Mouse (Mus musculus) layer of hippocampus, postnatal 14 days (tissue): ENCODE measurements around the gene Thap12. TPM values are rescaled to one million over a fixed set of nuclear protein-coding genes. Genes with fewer than 3 reads are reported as not detected.

ENCODE experiments used
- DNase-seq, 2 experiments: peaks; one replicate each; pipeline ENCODE4 v3.0.0; 2021 to 2022; ENCODE audit warnings: low spot score in 2 of 2, mixed read lengths in 1 of 2
- long read RNA-seq, 2 experiments: library from polyadenylated mRNA; stranded (forward); transcript quantifications; one replicate each; pipeline ENCODE4 v2.0.0; 2021
- total RNA-seq, 2 experiments: library from RNA; stranded (reverse); gene quantifications; 2 replicates each; pipeline ENCODE4 v1.2.3; 2021

Gene Thap12
- 10 to 100 TPM; 72.3 to 74.9 TPM for total RNA-seq
- long read RNA-seq, experiment 1, transcript Thap12-201 (5 exons, 3,723 nt) = major isoform, 39 of 57 reads
- long read RNA-seq, experiment 1, transcript Thap12-202 (6 exons, 1,123 nt) = minor isoform, 12 of 57 reads
- long read RNA-seq, experiment 1, partial matches to known transcripts = 0 of 57 reads
- long read RNA-seq, experiment 1, other reads (novel, unspliced or antisense) = 3 of 57 reads
- long read RNA-seq, experiment 2, transcript Thap12-204 (5 exons, 607 nt) = minor isoform, 7 of 72 reads
- long read RNA-seq, experiment 2, transcript Thap12-201 (5 exons, 3,723 nt) = major isoform, 34 of 72 reads
- long read RNA-seq, experiment 2, transcript Thap12-202 (6 exons, 1,123 nt) = minor isoform, 7 of 72 reads
- long read RNA-seq, experiment 2, partial matches to known transcripts = 21 of 72 reads
- long read RNA-seq, experiment 2, other reads (novel, unspliced or antisense) = 3 of 72 reads

DNA sequence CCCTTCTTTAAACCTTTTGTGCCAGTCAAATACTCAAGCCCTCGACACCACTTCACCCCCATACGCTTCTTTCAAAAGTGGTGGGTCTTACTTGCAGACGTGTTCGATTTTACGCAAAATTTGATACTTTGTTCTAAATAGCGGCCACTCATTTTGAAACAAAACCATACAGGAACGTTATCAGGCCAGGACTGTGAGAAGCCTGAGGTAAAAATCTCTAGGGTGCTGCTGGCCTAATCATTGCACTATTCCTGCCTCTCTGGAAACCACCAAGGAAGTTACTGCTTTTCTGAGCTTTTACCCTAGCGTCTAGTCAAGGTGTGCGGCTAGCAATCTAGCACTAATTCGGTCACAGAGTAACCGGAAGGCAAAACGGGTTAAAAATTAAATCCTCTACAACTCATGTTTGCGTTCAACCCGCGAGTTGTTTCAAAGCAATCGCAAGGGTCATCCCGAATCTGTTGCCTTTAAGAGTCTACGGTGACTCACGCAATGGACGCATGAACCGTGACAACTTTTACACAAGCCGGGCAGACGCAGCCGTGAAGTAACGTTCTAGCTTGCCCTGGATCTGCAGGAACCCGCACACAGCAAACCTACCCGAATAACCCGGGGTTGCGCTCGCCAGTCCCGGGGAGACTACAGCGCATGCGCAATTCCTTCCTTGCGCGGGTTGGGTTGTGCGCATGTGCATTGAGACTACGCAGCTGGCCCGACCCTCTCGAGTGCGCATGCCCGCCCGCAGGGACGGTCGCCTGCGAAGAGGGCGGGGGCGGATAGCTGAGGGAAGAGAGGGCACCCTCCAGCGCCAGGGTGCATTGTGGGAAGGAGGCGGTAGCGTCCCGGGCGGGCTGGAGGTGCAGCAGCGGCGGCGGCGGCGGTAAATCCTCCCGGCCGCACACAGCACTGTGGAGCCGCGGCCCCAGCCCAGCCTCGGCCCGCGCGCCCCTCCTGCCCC, at the start of gene Thap12:
Gene Thap12, plus strand, starts transcription at position 821 of the 958 bp plus-strand sequence.
- peak; percentile 99 to 100 for DNase-seq

DNA sequence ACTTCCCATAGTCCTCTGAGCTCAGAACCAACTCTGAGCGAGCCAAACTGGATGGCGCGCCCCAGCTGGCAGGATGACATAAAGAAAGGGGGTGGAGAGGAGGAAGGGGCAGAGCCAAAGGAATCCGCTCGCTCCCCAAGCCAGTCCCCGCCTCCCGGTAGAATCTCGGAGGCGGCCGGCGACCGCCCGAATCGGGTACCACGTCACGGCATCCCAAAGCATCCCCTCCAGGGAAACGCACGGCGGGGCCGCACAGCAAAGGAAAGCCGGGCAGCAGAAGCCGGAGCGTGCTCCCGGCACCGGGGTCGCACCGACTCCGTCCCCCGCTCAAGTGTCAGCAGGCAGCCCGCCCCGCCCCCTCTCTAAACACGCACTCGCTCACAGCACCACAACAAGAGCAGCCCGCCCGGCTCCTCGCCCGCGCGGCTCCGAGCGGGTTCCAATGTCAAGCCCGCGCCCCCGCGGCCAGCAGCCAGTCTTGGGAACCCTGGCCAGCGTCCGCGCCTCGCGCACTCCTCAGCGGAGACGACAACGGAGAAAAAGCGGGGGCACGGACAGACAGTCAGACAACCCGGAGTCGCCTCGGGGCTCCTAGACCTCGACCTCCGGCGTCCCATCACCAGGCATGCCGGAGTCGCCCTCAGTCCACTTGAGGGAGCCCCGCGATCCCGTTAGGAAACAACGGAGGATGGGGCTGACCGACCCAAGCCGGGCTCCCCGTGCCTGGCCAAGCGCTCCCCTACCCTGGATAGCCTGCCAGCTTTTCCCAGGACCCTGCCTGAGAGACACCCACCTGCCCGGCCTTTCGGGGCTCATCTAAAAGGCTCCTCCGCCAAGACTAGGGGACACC, 47.0 kb upstream of the Thap12 start:
- peak; percentile 78 to 83 for DNase-seq

DNA sequence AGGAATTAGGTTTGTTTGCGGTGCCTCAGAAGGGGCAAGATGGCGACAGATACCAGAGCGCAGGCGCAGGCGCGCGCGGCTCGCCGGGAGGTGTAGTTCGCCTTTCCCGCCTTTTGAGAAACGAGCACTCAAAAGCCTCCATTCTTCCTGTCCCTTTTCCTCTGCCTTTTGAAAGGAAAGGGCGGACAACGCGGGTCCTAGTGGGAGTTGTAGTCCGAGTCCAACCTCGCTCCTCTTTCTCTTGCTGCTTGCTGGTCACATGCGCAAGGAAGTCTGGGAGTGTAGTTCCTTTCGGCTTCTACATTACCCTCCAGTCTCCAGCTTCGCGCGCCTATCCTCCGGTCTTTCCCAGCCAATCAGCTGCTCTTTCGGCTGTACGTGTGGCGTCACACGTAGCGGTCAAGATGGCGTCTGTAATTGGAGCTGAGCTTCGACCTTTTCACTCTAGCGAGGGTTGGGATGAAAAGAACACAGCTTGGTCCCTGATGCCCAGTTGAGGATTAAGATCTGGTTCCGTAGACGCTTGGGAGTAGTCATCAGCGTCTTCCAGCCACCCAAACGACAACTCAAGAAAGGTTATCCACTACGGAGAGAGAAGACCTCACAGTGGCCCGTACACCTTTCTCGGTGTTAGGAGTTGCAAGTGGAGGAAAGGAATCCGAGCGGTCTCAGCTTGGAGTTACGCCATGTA, 46.2 kb upstream of the Thap12 start, which contains the start of gene Emsy:
Gene Emsy, minus strand, starts transcription at position 253 of the 691 bp plus-strand sequence.
- peak; percentile 96 to 98 for DNase-seq

DNA sequence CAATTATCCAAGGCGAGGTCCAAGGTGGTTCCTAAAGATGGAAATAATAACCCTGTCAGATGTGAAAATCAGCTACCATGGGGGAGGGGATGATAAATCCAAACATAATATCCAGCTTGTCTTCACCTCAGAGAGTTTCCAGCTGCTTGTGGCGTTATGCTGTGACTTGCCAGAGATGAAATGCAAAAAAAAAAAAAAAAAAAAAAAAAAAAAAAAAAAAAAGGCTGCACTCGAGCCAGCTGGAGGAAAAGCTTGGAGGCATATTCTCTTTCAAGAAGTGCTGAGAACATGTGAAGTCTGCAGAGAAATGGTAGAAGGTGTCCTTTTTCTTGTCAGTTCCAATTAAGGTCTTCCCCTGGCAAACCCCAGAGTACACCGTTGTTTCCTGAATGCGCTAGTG, 37.7 kb upstream of the Thap12 start:
- DNase-seq = no peak

DNA sequence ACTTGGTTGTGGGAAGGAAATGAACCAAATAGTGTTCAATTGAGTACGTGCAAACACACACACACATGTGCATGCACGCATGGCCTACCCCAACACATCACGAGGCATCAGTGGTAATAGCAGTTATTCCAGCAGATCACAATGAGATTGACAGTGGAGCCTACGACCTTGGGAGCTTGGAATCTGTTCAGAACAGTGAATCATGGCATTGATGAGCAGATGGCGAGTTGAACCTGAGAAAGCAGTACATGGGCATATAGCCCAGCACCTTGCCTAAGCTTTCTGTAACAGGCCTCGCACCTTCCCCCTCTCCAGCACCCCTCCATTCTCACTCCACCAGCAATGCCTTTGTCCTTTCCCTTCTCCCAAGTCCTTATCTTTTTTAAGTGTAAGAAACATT, 37.2 kb upstream of the Thap12 start:
- DNase-seq = no peak

DNA sequence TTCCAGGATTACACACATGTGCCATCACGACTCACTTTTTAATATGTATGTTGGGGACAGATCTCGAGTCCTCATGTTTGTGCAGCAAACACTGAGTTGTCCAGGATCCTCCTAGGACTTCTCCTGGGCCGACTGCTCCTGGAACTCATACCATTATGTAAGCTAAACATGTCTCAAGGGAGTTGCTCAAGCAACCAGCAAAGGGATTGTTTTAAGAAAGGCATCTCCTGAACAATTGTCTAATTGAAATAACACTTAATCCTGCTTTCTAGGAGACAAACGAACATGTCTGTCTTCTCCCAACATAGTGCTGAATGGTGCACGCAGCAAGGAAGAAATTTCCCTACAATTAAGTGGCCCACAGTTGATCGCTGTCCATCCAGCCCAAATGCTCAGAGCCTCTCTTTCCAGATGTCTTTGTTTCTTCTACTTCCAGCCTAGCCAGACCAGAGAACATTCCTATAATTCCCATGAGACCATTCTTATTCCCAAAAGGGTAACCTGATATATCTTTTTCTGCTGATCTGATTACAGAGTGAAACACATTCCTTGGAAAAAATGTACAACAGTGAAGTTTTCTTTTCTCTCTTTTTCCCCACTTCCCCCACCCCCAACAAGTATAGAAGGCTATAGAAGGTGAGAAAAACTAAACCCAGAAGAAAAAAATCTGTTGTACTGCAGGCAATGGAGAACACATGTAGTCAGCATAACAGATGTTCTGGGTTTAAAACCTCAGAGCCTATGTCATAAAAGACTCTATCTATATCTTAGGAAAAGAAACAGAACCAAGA, 34.8 kb upstream of the Thap12 start:
- DNase-seq = no peak

DNA sequence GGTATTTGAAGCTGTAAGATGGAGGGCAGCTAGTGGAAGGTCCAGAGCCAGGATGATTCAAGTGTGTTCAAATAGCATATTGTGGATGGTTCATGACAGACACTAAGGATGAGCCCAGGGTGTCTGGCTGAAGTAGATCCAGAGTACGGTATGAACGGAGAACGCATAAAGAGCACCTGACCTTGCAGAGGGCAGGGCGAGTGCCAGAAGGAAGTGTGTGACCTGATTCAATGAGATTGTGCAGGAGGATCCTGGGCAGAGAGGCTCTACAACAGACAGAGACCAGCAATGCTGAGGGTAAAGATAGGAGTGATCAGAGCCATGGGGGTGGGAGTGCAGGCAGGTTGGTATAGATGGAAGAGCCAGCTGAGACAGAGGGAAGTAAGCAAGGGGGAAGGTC, 32.1 kb upstream of the Thap12 start:
- no peak for DNase-seq

DNA sequence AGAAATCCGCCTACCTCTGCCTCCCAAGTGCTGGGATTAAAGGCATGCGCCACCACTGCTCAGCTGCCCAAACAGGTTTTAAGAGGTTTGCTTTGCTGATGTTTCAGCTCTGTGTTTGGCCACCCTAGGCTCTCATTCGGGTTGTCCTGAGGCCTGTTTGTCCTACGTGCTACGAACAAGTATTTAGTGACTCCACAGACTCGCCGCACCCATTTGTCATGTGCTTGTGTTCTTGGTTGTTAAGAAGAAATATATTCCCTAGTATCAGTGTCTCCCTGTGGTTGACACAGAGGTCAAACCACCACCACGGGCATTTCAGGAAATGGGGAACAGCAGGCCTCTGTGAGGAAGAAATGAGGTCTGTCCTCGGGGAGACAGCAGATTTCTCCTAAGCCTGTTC, 31.5 kb upstream of the Thap12 start:
- DNase-seq = no peak

DNA sequence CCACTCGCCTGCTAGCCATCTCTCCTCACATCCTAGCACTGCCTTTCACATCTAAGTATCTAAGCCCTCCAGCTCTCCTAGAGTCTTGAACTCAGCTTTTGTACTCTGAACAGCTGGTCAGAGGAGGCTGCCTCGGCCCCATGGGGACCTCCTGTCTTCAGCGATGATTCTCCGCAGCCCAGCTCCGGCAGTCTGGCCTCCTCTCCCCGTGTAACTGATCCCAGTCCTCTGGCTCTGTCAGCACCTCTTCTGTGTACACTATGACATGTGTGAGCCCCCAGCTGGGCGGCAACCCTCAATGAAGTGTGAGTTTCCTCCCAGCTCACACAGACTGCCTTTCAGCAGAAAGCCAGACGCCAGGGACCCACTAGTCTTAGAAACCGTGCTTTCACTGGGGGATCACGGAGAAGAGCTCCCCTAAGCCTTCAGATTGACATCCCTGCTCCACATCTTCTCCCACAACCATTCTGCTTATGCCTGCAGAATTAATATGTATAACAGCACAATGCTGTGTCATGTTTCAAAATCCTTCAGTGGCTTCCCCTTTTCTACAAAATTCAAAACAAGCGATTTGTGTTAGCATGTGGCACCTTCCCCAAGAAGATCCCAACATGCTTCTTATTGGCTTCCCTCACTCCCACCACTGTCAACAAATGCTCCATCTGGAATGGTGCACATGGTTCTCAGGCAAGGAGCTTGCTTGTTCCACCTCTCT, 30.5 kb upstream of the Thap12 start:
- no peak for DNase-seq

DNA sequence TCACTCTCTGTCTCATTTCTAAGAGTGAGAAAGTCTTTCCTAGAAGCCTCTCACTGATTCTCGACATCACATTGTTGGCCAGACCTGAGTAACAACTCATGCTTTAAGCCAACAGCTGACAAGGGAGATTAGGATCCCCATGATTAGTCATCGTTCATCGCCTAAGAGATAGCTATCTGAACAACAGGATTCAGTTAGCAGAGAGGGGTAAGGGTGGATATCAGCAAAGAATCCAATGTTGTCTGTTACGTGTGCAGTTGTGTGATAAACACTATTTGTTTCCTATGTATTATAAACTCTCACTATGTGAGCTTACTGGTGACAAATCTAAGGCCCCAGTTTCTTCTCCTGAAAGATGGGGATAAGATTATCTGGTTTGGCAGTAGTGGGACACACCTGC, 28.6 kb upstream of the Thap12 start:
- DNase-seq = no peak

DNA sequence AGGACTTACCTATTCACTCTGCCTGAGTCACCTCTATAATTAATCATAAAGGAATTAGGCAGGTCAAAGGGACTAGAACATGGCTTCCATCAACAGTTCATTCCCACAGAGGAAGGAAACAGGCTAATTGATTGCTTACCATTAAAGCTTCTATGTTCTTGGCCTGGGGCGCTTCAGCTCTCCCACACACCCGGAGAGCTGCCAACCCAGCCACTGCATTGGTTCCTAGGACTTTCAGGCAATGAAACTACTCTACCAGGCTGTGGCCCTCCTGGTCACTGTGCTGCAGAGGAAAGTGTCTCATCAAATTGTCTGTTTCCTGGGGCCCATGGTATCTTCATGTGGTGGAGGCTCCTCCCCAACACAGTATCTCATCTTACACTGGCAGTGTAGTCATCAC, 25.4 kb upstream of the Thap12 start:
- DNase-seq = no peak

DNA sequence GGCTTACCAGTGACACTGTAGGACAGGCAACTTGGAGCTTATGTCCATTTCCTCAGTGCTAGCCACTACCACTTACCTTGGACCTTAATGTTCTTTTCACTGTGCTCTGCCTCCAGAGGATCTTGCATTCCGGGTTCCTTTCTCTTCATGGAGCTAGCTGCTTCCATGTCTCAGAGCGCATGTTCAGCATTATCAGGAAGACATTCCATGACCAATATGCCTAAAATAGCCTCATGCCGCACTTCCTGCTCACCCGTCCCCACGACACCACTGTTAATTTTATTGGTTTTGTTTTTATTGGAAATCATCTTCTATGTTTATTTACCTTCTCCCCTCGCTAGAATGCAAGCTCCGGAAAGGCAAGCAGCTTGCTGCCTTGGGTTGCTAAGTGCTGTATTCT, 24.5 kb upstream of the Thap12 start:
- no peak for DNase-seq

DNA sequence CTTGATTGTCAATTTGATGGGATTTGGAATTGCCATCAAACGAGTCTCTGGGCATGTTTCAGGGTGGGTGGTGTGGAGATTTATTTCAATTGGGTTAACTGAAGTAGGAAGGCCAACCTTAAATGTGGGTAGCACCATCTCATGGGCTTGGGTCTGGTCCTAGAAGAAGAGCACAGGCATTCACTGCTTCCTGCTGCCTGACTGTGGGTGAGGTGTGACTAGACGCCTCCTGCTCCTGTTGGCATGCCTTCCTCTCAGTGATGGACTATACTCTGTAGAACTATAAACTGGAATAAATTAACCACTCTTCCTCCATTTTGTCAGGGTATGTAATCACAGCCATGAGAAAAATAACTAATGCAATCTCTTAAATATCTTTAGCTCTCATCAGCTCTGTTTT, 22.2 kb upstream of the Thap12 start:
- no peak for DNase-seq

DNA sequence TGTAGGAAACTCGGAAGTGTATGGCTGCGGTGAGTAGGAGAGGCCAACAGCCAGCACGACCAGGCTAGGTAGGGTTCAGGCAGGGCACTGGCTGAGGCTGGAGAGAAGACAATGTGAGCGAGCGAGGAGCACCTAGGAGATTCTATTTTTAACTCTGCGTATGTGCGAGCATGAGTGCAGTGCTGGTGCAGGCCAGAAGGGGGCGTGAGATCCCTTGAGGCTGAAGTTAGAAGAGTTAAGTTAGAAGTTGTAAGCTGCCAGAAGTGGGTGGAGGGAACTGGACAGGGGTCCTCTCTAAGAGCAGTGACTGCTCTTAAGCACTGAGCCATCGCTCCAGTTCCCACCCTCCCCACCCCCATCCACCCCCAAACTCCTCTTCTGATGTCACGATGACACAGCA, 20.1 kb upstream of the Thap12 start:
- DNase-seq = no peak

DNA sequence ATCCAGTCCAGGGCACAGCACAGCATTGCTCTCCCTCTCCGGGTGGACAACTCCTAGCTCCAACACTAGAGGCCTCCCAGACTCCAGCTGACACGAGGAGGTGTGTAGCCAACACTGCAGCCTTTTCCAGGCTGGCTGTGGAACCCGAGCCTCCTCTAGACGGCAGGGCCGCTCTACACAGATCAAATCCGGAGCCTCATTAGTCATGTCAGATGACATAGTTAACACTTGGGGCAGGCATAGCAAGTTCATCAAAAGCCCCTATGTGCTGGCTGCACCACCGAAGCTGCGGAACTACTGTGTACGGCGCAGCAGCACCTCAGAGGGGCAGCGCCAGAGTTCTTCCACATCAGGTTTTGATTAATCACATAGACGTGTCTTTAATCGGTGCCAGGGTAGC, 17.0 kb upstream of the Thap12 start:
- no peak for DNase-seq

DNA sequence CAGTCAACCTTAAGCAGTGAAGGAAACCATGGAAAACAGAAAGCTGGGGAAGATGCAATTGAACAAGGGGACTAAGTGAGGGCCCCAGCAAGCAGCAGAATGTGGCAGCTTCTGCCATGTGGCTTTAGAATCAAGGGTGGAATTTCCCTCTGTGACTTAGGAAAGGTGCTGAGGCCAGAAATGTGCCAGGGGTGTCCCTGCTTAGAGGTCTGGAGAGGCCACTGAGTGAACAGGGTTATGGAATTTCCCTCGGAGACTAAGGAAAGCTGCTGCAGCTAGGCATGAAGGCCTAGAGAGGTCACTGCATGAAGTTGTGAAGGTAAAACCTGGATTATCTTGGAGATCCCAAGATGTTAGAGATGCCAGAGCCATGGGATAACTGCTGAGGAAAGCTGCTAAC, 12.8 kb upstream of the Thap12 start:
- DNase-seq = no peak

DNA sequence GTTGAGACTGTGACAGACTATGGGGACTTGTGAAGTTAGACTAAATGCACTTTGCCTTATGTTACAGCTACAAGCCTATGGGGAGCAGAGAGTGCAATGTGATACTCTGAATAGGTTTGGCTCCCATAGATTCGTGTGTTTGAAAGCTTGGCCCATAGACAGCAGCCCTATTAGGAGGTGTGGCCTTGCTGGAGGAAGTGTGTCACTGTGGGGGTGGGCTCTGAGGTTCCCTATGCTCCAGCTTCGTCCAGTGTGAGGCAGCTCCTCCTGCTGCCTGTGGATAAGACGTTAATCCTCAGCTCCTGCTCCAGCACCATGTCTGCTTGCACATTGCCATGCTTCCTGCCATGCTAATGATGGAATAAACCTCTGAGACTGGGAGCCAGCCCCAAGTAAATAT, 12.1 kb upstream of the Thap12 start:
- no peak for DNase-seq

DNA sequence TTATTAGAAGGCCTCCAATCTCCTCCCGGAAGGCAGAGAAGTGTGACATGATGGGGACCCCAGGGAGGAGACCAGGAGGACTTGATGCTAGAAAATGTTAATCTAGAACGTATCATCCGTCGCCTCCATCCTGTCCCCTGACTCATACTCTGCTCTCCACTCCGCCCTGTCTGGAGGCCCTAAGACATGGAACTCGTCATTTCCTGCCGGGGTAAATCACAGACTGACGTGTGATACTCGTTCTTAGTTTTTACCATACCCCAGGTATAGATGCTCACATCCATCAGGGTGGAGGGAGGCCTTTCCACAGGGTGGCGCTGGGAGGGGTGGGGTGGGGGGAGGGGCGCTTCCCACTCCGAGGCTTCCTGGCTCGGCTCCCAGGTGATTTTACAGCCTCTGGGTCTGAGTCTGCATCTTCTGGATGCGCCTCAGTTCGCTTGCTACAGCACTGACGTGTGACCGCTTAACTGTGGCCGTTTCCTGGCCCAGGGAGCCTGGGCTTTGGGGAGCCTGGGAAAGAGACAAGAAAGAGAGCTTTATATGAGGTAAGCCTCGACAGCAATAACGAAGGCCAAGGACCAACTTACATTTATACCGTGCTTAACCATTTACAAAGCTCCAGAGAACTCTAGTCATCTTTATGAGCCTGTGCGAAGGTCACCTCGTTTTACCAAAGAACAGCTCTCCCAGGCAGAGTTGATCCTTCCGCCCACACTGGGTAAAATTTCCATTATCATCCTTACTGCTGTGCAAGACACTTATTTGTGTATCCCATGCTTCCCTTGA, 9.9 kb upstream of the Thap12 start:
- DNase-seq = no peak
